Mouse (Mus musculus) lung, postnatal 4 days (tissue): ENCODE data around the gene Ism2.

Experiments used
- DNase-seq, 2 experiments: peaks; one replicate each; pipeline ENCODE4 v3.0.0; 2021

Gene Ism2

GRCm38 (mm10) chr12:87229633-87230032 is 69.9 kb downstream of the Ism2 start:
- no peak for DNase-seq
